Mouse (Mus musculus) hindbrain, embryonic 13.5 days (tissue): Measurements from ENCODE around the gene Rb1. TPM values are rescaled to one million over a fixed set of nuclear protein-coding genes. Genes with fewer than 3 reads are reported as not detected.

Experiments used
- ATAC-seq: fragments of 200-750 bp; cut with Nextera tagmentation; 2 replicates; pipeline ENCODE4 v1.8.0; 2017; ENCODE audit warnings: moderate TSS enrichment; ENCODE audit not compliant: low FRiP score
- H3K27ac ChIP-seq: fragments of 300-500 bp; sonication (generic); 2 replicates; pipeline ENCODE4 v1.5.1; 2015; ENCODE audit warnings: inconsistent platforms, mild to moderate bottlenecking, moderate library complexity
- H3K27me3 ChIP-seq: fragments of 300-500 bp; sonication (generic); 2 replicates; pipeline ENCODE4 v1.6.1; 2015; ENCODE audit warnings: mild to moderate bottlenecking, inconsistent platforms
- H3K36me3 ChIP-seq: fragments of 300-500 bp; sonication (generic); 2 replicates; pipeline ENCODE4 v1.6.1; 2015; ENCODE audit warnings: mild to moderate bottlenecking, inconsistent platforms
- H3K4me1 ChIP-seq: fragments of 300-500 bp; sonication (generic); replicated peaks from 2 replicates; pipeline ENCODE4 v1.6.1; 2015; ENCODE audit warnings: inconsistent platforms
- H3K4me2 ChIP-seq: fragments of 300-500 bp; sonication (generic); 2 replicates; pipeline ENCODE4 v1.6.1; 2015; ENCODE audit warnings: inconsistent platforms, mild to moderate bottlenecking, moderate library complexity
- H3K4me3 ChIP-seq: fragments of 300-500 bp; sonication (generic); 2 replicates; pipeline ENCODE4 v1.5.1; 2015; ENCODE audit warnings: mild to moderate bottlenecking, inconsistent platforms
- H3K9ac ChIP-seq: fragments of 300-500 bp; sonication (generic); 2 replicates; pipeline ENCODE4 v1.6.1; 2015; ENCODE audit warnings: mild to moderate bottlenecking, inconsistent platforms
- H3K9me3 ChIP-seq: fragments of 300-500 bp; sonication (generic); 2 replicates; pipeline ENCODE4 v1.6.1; 2016; ENCODE audit warnings: inconsistent platforms
- WGBS: fragments of 180-500 bp; shearing (Covaris S2); methylation state at CpG from one replicate; pipeline ENCODE4 v1.1.7; 2015; 5-methylcytosine and 5-hydroxymethylcytosine counted together
- polyA plus RNA-seq: library from polyadenylated mRNA; unstranded; fragments of >200 nt; fragmentation: Nextera tagmentation; extraction: Ambion mirVana; gene quantifications from 2 replicates; pipeline ENCODE4 v1.2.1, GENCODE M21; 2015

The Rb1 gene
- polyA plus RNA-seq, 1 experiment from 2014 or later, result 21.8 TPM

DNA sequence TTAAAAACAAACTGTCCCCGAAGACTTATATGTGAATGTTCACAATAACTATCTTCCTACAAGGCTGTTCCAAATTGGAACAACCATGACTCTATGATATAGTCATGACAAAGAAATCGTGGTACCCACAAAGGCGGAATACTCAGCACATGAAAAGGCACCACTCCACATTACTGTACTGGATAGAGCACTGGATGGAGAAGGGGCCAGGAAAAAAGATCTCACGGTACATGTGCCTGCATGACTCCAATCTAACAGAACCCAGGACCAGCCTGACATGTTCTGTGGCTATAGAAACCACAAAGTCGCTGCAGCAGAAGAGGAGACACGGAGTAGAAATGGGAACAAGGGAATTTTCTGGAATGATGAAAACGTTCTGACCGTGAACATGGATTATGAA, 29.1 kb upstream of the Rb1 start:
- peaks cover 56% of the 10 kb centered on the region for H3K36me3 ChIP-seq
- WGBS, result 94% methylated on average over 8 of the region's 8 CpGs

DNA sequence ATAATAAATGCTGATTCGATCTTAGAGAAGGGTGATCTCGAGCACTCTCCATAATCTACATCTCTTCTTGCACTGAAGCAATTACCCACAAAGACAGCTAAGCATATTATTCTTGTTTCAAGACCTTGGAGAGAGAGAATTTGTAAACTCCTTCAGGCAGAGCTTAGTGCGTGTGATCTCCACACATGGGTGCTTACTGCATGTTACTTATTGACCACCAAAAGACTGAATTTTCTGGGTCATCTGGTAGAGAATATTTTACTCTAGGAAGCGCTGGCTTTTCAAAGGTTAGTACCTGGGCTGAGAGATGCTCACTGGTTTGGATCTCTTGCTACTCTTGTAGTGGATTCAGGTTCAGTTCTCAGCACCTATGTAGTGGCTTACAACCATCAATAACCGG, 25.5 kb upstream of the Rb1 start:
- Histone ChIP-seq H3K4me1 (no peaks in the 10 kb centered on the region), H3K9ac (no peak overlapping the region), H3K36me3 (peaks cover 21% of the 10 kb centered on the region), H3K4me2 (no peak overlapping the region), H3K27ac (no peak overlapping the region), H3K27me3 (no peaks in the 10 kb centered on the region), H3K9me3 (no peaks in the 10 kb centered on the region), H3K4me3 (no peak overlapping the region)
- 94% methylated on average over 5 of the region's 5 CpGs for WGBS
- no peak for ATAC-seq

More for the DNA sequence above, 29.1 kb upstream of the Rb1 start:
- Histone ChIP-seq H3K4me2 (no peak overlapping the region), H3K27me3 (no peaks in the 10 kb centered on the region), H3K27ac (no peak overlapping the region), H3K4me3 (no peak overlapping the region), H3K9me3 (no peaks in the 10 kb centered on the region), H3K9ac (no peak overlapping the region), H3K4me1 (no peaks in the 10 kb centered on the region)
- ATAC-seq, result no peak

DNA sequence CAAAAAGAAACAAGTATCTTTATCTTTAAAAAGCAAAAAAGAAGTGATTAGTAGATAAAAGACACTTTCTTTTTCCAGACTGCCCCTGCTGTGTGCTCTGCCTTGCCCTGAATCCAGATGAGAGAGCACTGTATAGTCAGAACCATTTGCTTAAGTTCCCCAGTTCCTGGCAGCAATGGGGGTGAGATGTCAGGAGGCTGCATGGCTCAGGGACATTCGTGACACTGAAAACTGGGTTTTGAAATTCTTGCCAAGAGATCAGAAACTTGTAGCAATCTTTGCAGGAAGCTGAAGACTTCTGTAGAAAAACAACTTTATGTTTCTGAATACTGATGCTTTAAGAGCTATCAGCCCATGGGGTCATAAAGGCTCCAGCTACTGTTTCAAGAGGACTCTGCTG, 24.4 kb upstream of the Rb1 start:
- H3K4me1 ChIP-seq, result no peaks in the 10 kb centered on the region
- H3K9ac ChIP-seq, result no peak overlapping the region
- WGBS, result 48% methylated on average over 1 of the region's 1 CpGs
- H3K36me3 ChIP-seq, result peaks cover 12% of the 10 kb centered on the region
- H3K4me2 ChIP-seq, result no peak overlapping the region
- ATAC-seq, result no peak
- H3K9me3 ChIP-seq, result no peaks in the 10 kb centered on the region
- no peak overlapping the region for H3K4me3 ChIP-seq
- no peaks in the 10 kb centered on the region for H3K27me3 ChIP-seq
- no peak overlapping the region for H3K27ac ChIP-seq

DNA sequence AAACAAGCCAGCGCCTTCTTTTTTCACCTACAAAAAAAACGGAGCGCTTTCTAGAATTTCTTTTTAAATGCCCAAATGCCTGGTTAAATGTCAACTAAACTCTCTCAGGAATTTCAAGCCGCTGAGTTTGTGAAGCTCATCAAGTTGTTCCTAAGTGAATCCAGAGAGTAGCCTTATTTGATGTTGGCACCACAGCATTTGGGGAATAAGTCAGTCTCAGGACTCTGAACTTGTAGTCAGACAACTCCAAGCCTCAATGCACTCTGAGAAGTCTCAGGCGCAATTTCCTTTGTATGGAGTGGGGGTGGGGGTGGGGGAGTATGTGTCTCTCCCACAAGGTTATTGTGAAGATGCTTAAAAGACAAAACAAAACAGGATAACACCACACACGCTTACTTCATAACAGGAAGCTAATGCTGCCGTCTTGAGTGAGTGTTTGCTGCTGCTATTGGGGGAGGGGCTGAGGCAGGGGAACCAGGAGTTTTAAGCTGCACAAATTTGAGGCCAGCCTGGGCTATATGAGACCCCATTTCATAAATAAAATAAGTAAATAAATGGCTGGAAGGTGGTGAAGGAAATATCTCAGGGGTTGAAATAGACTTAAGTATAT, 23.5 kb upstream of the Rb1 start:
- H3K4me1 ChIP-seq, result no peaks in the 10 kb centered on the region
- no peak for ATAC-seq
- H3K9me3 ChIP-seq, result no peaks in the 10 kb centered on the region
- no peak overlapping the region for H3K4me2 ChIP-seq
- WGBS, result 55% methylated on average over 7 of the region's 7 CpGs
- H3K4me3 ChIP-seq, result no peak overlapping the region
- H3K9ac ChIP-seq, result no peak overlapping the region
- no peak overlapping the region for H3K27ac ChIP-seq
- H3K36me3 ChIP-seq, result peaks cover 8% of the 10 kb centered on the region
- H3K27me3 ChIP-seq, result no peaks in the 10 kb centered on the region

DNA sequence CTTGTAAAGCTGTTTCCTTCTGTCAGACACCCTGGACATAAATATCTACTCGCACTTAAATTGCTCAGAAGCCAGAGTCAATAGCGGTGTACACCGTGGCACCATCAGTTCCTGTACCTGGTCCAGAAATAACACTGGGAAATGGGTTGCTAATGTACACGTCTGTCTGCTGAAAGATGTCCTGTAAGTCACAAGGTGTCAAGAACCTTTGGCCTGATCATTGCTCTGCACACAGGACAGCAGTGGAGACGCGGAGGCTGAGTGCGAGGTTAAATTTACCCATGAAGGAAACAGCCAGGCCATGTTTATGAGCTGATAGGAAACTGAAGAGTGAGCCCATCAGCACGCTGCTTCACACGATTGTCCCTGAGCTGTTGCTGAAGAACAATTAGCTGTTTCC, 21.7 kb upstream of the Rb1 start:
- Histone ChIP-seq H3K27ac (no peak overlapping the region), H3K4me2 (no peak overlapping the region), H3K36me3 (no peaks in the 10 kb centered on the region; the same call in 1 of the 2 replicates), H3K4me1 (no peaks in the 10 kb centered on the region), H3K9me3 (no peaks in the 10 kb centered on the region), H3K4me3 (no peak overlapping the region), H3K9ac (no peak overlapping the region), H3K27me3 (no peaks in the 10 kb centered on the region)
- 86% methylated on average over 9 of the region's 9 CpGs for WGBS
- no peak for ATAC-seq

DNA sequence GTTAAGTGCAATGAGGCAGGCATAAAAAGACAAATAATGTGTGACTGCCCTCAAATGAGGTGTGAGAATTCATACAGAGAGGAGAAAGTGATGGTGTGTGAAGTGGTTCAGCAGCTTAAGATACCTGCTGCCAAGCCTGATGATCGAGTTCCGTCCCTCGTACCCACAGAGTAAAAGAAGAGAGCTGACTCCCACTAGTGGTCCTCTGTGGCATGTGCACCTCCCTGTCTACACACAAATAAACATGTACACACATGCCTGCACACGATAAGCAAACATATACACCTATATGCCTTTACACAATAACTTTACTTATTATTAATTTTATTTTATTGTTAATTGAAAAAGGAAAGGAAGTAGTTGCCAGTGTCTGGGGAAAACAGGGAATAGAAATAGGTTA, 20.0 kb upstream of the Rb1 start:
- no peaks in the 10 kb centered on the region for H3K9me3 ChIP-seq
- WGBS, result 95% methylated on average over 4 of the region's 4 CpGs
- H3K27me3 ChIP-seq, result no peaks in the 10 kb centered on the region
- no peak overlapping the region for H3K4me3 ChIP-seq
- no peak overlapping the region for H3K4me2 ChIP-seq
- no peak for ATAC-seq
- H3K9ac ChIP-seq, result no peak overlapping the region
- no peak overlapping the region for H3K27ac ChIP-seq
- H3K4me1 ChIP-seq, result no peaks in the 10 kb centered on the region
- H3K36me3 ChIP-seq, result no peaks in the 10 kb centered on the region

DNA sequence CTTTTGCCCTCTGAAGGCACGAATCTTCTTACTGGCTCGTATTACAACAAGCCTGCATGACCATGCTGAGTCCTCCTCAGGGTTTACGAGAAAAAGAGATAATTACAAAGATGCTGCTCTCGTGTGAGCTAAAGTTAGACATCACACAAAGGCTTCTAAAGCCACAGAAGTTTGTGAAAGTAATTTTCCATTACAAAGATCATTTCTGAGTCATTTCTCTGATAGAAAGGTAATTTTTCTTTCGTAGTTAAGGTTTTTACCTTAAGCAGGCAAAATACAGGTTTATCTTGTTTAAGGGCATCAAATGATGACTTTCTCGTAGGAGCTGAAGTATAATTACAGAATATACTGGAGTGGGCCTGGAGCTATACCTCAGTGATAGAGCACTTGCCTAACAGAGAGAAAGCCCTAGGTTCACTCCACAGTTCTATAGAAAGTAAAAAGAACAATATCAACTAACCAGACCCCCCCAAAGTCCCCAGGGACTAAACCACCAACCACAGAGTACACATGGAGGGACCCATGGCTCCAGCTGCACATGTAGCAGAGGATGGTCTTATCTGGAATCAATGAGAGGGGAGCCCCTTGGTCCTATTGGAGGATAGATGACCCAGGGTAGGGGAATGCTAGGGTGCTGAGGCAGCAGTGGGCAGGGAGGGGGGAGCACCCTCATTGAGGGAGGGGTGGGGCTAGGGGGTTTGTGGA, 14.6 kb upstream of the Rb1 start:
- Histone ChIP-seq H3K4me2 (no peak overlapping the region), H3K4me1 (peaks cover 3% of the 10 kb centered on the region; the same call in 1 of the 2 replicates), H3K27ac (no peak overlapping the region), H3K9ac (no peak overlapping the region), H3K36me3 (no peaks in the 10 kb centered on the region), H3K9me3 (no peaks in the 10 kb centered on the region), H3K4me3 (no peak overlapping the region), H3K27me3 (no peaks in the 10 kb centered on the region)
- WGBS, result 74% methylated on average over 6 of the region's 6 CpGs
- no peak for ATAC-seq

DNA sequence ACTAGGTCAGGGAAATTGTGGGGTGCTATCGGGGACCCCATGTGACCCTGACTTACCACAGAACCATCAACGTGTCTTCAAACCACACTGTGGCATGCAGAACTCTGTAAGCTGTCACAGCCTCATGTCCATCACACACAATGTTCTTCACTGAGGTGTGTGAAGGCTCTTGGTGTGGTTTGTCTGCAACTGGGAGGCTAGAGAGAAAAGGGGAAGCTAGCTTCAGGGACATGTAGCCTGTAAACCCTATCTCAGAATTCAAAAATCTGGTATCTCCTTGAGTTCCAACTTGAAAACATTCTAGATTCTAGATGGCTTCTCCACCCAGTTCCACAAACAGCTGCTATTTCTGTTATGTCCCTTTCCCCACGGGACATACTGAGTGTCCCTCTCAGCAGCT, 14.0 kb upstream of the Rb1 start:
- Histone ChIP-seq H3K9ac (no peak overlapping the region), H3K4me2 (no peak overlapping the region), H3K36me3 (no peaks in the 10 kb centered on the region), H3K27ac (no peak overlapping the region), H3K9me3 (no peaks in the 10 kb centered on the region), H3K4me1 (peaks cover 6% of the 10 kb centered on the region; the same call in 1 of the 2 replicates), H3K27me3 (no peaks in the 10 kb centered on the region), H3K4me3 (no peak overlapping the region)
- WGBS, result 85% methylated on average over 3 of the region's 3 CpGs
- ATAC-seq, result no peak

DNA sequence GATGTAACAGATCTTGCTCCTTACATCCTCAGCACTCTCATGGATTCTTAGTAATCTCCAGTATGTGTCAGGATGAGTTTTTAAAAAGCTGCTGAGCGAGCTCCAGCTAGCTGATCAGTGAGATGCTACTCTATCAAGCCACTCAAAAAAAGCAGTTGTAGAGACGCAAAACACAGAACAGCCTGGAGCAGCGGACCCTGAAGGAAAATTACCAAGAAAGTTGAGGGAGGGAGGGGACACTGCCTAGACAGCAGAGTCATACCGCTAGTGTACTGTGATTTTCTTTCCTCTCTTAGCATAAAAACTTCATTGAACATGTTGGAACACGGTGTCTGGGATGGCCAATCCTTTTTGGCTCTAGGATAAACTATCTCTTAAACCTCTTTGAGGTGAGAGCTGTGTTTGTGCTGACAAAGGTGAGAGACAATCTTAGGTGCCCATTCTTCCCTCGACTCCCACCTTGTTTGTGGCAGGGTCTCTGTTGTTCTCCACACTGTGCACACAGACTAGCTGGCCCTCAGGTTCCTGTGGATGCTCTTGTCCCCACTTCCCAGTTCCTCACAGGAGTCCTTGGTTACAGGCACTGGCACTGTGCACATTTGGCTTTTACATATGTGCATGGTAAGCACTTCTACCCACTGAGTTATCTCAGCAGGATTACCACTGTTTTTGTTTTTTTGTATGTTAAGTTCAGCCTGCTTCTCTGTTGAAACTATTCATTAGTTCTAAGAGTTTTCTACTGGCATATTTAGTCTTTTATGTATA, 10.9 kb upstream of the Rb1 start:
- Histone ChIP-seq H3K4me2 (no peak overlapping the region), H3K9me3 (no peaks in the 10 kb centered on the region), H3K9ac (no peak overlapping the region), H3K4me1 (peaks cover 6% of the 10 kb centered on the region; the same call in 1 of the 2 replicates), H3K27me3 (no peaks in the 10 kb centered on the region), H3K4me3 (no peak overlapping the region), H3K36me3 (no peaks in the 10 kb centered on the region), H3K27ac (no peak overlapping the region)
- no peak for ATAC-seq
- 77% methylated on average over 6 of the region's 6 CpGs for WGBS

DNA sequence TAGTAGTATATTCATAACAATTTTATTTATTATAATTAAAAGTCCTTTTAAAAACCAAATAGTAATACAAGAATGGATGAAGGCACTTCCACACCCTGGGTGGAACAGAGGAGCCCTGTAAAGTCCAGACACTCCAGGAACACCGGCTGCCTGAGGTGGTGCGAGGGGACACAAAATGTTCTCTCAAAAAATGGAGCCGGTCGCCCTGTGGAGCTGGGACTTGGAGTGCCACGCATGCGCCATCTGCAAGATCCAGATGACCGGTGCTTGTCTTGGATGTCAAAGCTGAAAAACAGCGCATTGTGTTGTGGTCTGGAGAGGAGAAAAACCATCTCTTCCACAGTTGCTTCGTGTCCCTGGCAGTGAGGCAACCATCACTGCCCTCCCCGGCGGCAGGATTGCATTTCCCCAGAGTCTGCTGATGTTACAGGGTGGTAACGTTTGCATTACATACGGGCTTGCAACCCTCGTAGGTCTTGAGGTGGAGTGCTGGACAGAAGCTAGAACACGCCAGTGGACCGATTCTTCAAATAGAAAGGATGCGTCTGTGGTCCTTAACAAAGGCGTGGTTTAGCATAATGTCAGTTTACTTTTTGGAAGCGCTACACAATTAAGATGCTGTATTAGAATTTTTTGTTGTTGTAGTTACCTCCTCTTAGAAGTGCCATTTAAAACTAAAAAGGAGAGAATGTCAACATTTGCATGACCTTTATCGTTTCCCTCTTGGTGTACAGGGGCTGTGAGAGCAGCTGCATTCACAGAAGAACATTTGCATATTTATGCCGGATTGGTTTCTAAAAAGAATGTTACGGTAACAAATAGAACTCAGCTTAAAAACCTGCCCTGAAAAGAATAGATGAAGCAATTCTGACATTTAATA, 9.5 kb upstream of the Rb1 start:
- H3K4me3 ChIP-seq, result no peak overlapping the region
- no peak overlapping the region for H3K27ac ChIP-seq
- 59% methylated on average over 22 of the region's 22 CpGs for WGBS
- no peaks in the 10 kb centered on the region for H3K27me3 ChIP-seq
- no peaks in the 10 kb centered on the region for H3K9me3 ChIP-seq
- ATAC-seq, result no peak
- H3K9ac ChIP-seq, result no peak overlapping the region
- H3K4me2 ChIP-seq, result peak overlapping the region; percentile 25
- H3K4me1 ChIP-seq, result peaks cover 6% of the 10 kb centered on the region; the same call in 1 of the 2 replicates
- no peaks in the 10 kb centered on the region for H3K36me3 ChIP-seq

DNA sequence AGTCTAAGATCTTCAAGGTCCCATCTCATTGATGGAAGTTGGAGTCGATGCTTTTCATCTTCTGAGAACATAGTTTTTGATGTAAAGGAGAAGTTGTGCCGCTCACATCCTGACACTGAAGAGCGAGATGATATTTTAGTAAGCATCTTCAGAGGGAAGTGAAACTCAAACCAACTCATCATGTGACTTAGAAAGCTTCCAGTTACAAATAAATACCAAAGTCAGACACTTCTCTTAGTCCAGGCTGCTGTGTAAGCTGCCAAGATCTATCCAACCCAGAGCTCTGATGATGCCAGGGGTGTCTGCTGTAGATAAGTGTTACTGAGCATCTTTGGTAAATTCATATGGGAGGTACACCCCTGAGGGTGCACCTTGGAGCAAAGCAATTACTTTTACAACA, 8.3 kb upstream of the Rb1 start:
- Histone ChIP-seq H3K27me3 (no peaks in the 10 kb centered on the region), H3K4me1 (peaks cover 6% of the 10 kb centered on the region; the same call in 1 of the 2 replicates), H3K4me3 (no peak overlapping the region), H3K36me3 (no peaks in the 10 kb centered on the region), H3K9me3 (no peaks in the 10 kb centered on the region), H3K9ac (no peak overlapping the region), H3K27ac (no peak overlapping the region), H3K4me2 (no peak overlapping the region)
- WGBS, result 98% methylated on average over 3 of the region's 3 CpGs
- ATAC-seq, result no peak

DNA sequence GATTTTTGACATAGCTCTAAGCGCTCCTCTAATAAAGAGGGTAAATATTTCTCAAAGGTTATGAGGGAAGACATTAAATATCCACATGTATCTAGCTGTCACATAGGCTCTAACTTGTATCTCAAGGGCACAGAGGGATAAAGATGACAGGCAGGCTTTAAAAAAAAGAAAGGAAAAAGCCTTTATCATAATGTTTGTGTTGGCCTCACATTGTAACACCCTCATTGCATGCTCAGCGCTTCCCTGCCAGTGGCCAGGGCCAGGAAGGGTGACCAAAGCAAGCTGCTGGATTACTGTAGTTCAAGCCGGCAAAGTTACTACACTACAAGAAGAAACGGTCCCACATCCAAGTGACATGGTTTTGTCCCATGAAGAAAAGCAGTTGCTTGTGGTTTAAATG, 5.8 kb upstream of the Rb1 start:
- Histone ChIP-seq H3K4me3 (no peak overlapping the region), H3K4me2 (no peak overlapping the region), H3K36me3 (no peaks in the 10 kb centered on the region), H3K4me1 (peaks cover 14% of the 10 kb centered on the region), H3K27me3 (no peaks in the 10 kb centered on the region), H3K9ac (no peak overlapping the region), H3K9me3 (no peaks in the 10 kb centered on the region), H3K27ac (no peak overlapping the region)
- 92% methylated on average over 4 of the region's 4 CpGs for WGBS
- no peak for ATAC-seq
